Mouse (Mus musculus): ENCODE measurements around the gene Cdh22.

DNA sequence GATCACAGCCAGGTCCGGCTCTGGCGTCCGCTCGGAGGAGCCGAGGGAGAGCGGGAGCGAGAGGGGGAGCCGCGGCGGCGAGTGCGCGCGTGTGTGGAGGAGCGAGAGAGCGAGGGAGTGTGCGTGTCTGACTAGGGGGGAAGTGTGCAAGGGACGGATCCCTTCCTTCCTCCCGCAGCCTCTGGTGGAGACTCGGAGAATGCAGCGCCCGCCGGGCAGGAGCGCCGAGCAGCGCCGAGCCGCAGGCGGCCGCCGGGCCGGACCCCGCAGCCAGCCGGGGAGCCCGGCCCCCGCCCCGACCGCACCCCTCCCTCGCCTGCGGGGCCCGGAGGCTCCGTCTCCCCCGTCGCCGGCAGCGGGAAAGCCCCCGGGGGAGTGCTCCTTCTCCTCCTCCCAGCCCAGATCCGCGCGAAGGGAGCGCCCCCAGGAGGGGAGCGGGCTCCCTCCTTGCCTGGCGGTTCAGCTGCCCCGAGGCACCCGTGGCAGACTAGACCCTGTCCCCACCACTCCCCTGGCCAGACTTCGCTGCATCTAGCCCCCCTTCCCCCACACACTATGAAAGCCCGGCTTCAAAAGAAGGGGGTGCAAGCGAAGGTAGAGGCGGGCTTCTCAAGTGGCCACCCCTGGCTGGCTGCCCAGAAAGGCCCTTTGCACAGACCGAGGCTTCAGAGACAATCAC lies at the start of gene Cdh22:
- TF ChIP-seq CTCF (IDR thresholded peaks at IDR 0.05; ENCODE audit: extremely low read depth, insufficient read depth, insufficient read length, insufficient replicate concordance), result 0 out of 2 replicates have a peak, but pooled peaks have one; percentile 8
- no peak for TF ChIP-seq POLR2A (IDR thresholded peaks at IDR 0.05; ENCODE audit: low read depth, low read length)
